Mouse (Mus musculus): Measurements from ENCODE around the gene Selplg. TPM values are rescaled to one million over a fixed set of nuclear protein-coding genes. Genes with fewer than 3 reads are reported as not detected.
"Not testable (repeated sequence)": the region's sequence is repeated elsewhere in the genome, so short reads cannot be mapped to it uniquely, and the experiment has no call there.

Gene Selplg
- total RNA-seq, 2 experiments from 2014 or later, result 2.0 to 2.1 TPM

DNA sequence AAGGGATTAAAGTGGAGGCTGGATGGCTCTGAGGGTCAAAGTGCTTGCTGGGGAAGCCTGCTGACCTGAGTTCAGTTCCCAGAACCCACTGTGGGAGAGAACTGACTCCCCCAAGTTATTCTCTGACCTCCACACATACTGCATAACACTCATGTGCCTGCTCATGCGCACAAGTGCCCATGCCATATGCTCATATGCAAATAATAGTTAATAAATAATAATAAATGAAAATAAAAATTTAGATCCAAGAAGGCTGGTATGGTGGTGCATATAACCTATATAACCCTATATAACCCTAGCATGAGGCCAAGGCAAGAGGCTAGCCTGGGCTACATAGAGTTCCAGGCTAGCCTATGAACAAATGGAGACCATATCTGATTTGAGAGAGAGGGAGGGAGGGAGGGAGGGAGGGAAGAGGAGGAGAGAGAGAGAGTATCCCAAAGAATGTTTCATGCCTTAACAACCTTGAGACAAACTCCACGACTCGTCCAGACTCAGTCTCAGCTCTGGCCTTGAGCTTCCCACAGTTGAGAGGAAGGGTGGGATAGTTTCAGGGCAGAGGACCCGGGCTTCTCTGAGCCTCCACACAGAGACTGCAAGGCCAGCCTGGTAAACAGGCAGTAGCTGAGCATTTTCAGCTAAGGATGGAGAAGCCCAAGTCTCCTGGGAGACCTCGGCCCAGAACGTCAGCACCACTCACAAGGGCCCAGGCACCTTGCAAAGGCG, 2.7 kb downstream of the Selplg start:
- intact Hi-C loops (cut with DNase I), result no loop called here
- no peak for DNase-seq

- intact Hi-C loops (cut with DNase I), result no loop called here
- DNase-seq, result no peak
These were observed 4.0 kb downstream of the Selplg start for GRCm38 (mm10) chr5:113828481-113828880.

GRCm38 (mm10) chr5:113827991-113828411, 4.4 kb downstream of the Selplg start:
- no peak for DNase-seq
- intact Hi-C loops (cut with DNase I), result no loop called here

- no peak for DNase-seq
- intact Hi-C loops (cut with DNase I), result no loop called here
These were observed 5.8 kb downstream of the Selplg start for GRCm38 (mm10) chr5:113826619-113827018.

- intact Hi-C loops (cut with DNase I), result no loop called here
- no peak for DNase-seq
These were observed 6.9 kb downstream of the Selplg start for GRCm38 (mm10) chr5:113825558-113825957.

- no peak for DNase-seq
- intact Hi-C loops (cut with DNase I), result no loop called here
These were observed 8.2 kb downstream of the Selplg start for GRCm38 (mm10) chr5:113824228-113824627.

GRCm38 (mm10) chr5:113818572-113818971, 13.9 kb downstream of the Selplg start:
- DNase-seq, result no peak
- intact Hi-C loops (cut with DNase I), result no loop called here

DNA sequence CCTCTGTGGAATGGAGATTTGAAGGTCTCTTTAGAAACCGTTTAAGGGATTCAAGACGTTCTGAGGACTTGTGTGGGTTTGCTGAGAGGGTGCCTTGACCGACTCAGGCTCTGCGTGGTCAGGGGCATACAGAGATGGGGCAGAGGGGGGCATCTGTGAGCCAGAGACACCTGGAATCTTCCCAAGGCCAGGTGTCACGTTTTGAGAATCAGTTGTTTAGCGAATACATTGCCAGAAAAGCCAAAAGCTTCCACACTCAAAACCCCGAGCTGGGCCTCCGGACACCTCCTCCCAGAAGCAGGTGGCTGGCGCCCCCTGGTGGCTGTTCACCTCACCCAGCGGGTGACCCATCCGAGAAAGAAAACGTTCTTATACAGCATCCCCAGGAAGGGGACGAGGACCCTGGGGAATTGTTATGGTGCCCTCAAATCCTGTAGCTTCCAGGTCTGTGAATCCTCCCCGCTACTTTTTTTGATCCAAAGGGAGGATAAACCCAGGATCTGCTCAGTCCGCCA, 16.7 kb downstream of the Selplg start:
- intact Hi-C loops (cut with DNase I), result loop anchor here (1.0 to 2.0 kb wide), 2 partner anchors 42 to 449 kb away; no protein-coding TSS in a partner anchor
- DNase-seq, result peak; percentile 69 to 86

GRCm38 (mm10) chr5:113815041-113815389, 17.4 kb downstream of the Selplg start:
- intact Hi-C loops (cut with DNase I), result loop anchor here (1.0 to 2.0 kb wide), 2 partner anchors 42 to 448 kb away; no protein-coding TSS in a partner anchor
- DNase-seq, result no peak

GRCm38 (mm10) chr5:113814111-113815040, 18.1 kb downstream of the Selplg start:
- intact Hi-C loops (cut with DNase I), result loop anchor here (1.0 to 2.0 kb wide), 2 partner anchors 41 to 448 kb away; no protein-coding TSS in a partner anchor
- DNase-seq, result no peak

- no peak for DNase-seq
- intact Hi-C loops (cut with DNase I), result loop anchor here (2.0 kb wide), 1 partner anchor 447 kb away; no protein-coding TSS in a partner anchor
These were observed 18.8 kb downstream of the Selplg start for GRCm38 (mm10) chr5:113813608-113814007.

DNA sequence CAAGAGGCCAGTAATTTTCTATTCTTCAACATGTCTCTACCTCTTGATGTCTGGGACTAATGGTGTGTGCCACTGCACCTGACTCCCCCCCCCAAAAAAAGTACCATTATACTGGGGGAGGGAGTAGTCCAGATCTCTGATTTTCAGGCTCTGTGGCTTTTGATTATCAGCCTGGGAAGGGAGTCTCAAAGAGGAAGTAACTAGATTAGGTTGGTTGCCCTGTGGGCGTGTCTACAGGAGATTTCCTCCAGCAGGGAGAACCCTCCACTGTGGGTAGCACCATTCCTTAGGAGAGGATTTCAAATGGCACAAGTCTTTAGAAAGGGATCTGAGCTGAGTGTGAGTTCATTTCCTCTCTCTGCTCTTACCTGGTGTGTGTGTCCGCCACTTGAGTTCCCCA, 19.8 kb downstream of the Selplg start:
- intact Hi-C loops (cut with DNase I), result no loop called here

DNA sequence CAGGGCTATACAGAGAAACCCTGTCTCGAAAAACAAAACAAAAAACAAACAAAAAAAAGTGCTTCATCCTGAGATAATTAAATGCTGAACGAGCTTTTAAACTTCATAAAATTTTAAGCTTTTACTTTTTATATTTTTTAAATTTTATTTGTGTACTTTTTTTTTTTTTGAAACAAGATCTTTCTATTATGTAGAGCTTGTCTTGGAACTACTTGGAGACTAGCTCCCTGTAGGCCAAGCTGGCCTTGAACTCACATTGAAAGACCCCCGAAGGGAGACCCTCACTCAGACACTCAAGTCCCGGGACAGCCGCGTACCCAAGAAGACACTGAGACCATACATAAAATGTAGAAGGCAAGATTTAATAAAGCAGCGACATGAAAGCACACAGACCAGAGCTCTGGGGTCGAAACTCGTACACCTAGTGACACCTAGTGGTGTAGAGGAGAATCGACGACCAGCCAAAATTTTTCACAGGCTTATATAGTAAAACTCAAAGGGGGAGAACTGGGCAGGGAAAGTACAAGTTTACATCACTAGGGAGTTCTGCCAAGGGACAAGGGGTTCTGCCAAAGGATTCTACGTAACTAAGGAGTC, 20.5 kb downstream of the Selplg start:
- DNase-seq, result peak; percentile 43 to 56
- intact Hi-C loops (cut with DNase I), result not testable (repeated sequence)

More for the DNA sequence above, 19.8 kb downstream of the Selplg start:
- no peak for DNase-seq

- intact Hi-C loops (cut with DNase I), result no loop called here
- no peak for DNase-seq
These were observed 22.3 kb downstream of the Selplg start for GRCm38 (mm10) chr5:113810111-113810510.

DNA sequence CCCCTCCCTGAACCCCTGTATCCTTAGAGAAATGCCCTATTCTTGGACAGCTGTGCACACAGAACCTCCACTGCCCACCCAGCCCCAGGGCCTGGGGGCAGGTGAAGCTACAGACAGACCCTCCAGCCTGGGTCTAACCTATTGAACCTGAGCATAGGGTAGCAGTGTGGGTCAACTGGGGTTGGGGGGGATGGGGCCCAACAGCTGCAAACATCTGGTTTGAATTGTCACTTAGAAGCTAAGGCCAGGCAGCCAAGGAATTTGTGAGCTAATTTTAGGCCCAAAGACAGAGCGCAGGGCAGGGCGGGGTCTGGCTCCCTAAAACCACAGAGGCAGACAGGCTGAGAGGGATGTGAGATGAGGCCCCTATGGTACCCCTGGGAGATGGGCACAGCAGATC, 24.3 kb downstream of the Selplg start:
- DNase-seq, result peak; percentile 49 to 55

DNA sequence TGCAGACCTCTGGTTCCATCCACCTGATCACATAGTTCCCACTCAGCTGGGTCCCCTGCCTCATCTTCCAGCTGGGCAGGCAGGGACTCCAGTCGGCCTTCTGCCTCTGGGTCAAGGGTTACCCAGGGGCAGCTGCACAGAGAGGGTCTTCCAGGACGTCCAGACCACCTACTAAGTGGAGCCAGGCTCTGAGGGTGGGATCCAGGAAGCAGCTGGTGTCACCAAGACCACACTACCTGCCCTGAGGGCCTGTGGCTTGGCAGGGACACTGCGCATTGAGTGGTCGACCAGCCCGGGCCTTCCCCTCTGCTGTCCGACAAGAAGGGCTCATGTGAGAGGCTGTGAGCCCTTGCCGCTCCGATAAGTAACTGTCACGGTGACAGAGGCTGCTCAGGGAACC, 24.7 kb downstream of the Selplg start:
- intact Hi-C loops (cut with DNase I), result no loop called here
- DNase-seq, result no peak

More for the DNA sequence above, 24.3 kb downstream of the Selplg start:
- intact Hi-C loops (cut with DNase I), result no loop called here

- intact Hi-C loops (cut with DNase I), result no loop called here
- no peak for DNase-seq
These were observed 26.0 kb downstream of the Selplg start for GRCm38 (mm10) chr5:113806414-113806813.

- intact Hi-C loops (cut with DNase I), result no loop called here
- DNase-seq, result no peak
These were observed 27.1 kb downstream of the Selplg start for GRCm38 (mm10) chr5:113805301-113805700.

DNA sequence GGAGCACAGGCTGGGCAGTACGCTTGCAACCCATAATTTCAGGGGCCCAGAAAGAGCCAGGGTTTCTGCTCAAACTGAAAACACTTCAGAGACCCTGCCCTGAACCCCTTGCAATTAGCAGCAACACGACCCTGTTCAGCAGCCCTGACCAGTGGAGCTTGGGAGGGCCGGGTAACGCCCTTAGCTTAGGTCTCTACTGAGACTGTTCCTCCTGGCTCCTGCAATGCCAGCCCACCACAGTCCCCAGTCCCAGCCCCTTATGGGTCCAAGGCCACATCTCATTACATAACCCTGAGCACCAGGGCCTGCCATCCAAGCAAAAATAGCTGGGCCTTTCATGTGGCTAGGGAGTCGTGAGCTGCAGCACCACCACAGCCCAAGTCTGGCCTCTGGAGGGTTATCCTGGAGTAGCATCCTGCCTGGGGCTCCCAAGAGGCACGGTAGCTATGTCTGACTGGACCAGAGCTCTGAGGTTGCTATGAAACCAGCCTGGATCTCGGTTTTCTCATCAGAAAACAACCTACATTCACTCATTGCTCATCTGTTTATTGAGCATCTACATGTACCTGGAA, 28.0 kb downstream of the Selplg start:
- no peak for DNase-seq
- intact Hi-C loops (cut with DNase I), result no loop called here

- intact Hi-C loops (cut with DNase I), result no loop called here
- peak; percentile 71 to 73 for DNase-seq
These were observed 32.2 kb downstream of the Selplg start, which contains the start of gene Tmem119 for GRCm38 (mm10) chr5:113800280-113800679. TSS of gene Tmem119 (minus strand) at chr5:113800516.

All from heart, postnatal 10 days (tissue).